Mouse (Mus musculus) midbrain, postnatal 0 days (tissue): Measurements from ENCODE around the gene Vegfa. TPM values are rescaled to one million over a fixed set of nuclear protein-coding genes. Genes with fewer than 3 reads are reported as not detected.

Experiments used
- ATAC-seq: fragments of 200-750 bp; cut with Nextera tagmentation; 2 replicates; pipeline ENCODE4 v1.8.0; 2017; ENCODE audit warnings: moderate number of reproducible peaks, mild to moderate bottlenecking, moderate TSS enrichment, moderate library complexity; ENCODE audit not compliant: low FRiP score
- DNase-seq: peaks from one replicate; pipeline ENCODE4 v3.0.0-alpha.2; 2015; ENCODE audit warnings: low spot score
- H3K27ac ChIP-seq: fragments of 300-500 bp; sonication (generic); 2 replicates; pipeline ENCODE4 v1.5.1; 2014; ENCODE audit warnings: low read depth, mild to moderate bottlenecking, low read length, mixed read lengths
- H3K27me3 ChIP-seq: fragments of 300-500 bp; sonication (generic); 2 replicates; pipeline ENCODE4 v1.6.1; 2014; ENCODE audit warnings: low read length, control low read depth, mixed read lengths; ENCODE audit not compliant: insufficient read depth
- H3K36me3 ChIP-seq: fragments of 300-500 bp; sonication (generic); 2 replicates; pipeline ENCODE4 v1.6.1; 2014; ENCODE audit warnings: low read length, control low read depth, mixed read lengths; ENCODE audit not compliant: insufficient read depth
- H3K4me1 ChIP-seq: fragments of 300-500 bp; sonication (generic); 2 replicates; pipeline ENCODE4 v1.6.1; 2014; ENCODE audit warnings: mild to moderate bottlenecking, control low read depth, antibody characterized with exemption, low read length, mixed read lengths; ENCODE audit not compliant: insufficient read depth
- H3K4me2 ChIP-seq: fragments of 300-500 bp; sonication (generic); 2 replicates; pipeline ENCODE4 v1.6.1; 2014; ENCODE audit warnings: low read depth, mild to moderate bottlenecking, low read length, mixed read lengths; ENCODE audit not compliant: poor library complexity, severe bottlenecking
- H3K4me3 ChIP-seq: fragments of 300-500 bp; sonication (generic); 2 replicates; pipeline ENCODE4 v1.5.1; 2014; ENCODE audit warnings: low read depth, mild to moderate bottlenecking, low read length, moderate library complexity
- H3K9ac ChIP-seq: fragments of 300-500 bp; sonication (generic); replicated peaks from 2 replicates; pipeline ENCODE4 v1.6.1; 2014; ENCODE audit warnings: mild to moderate bottlenecking, low read length, moderate library complexity, mixed read lengths; ENCODE audit not compliant: poor library complexity, severe bottlenecking
- H3K9me3 ChIP-seq: fragments of 300-500 bp; sonication (generic); 2 replicates; pipeline ENCODE4 v1.6.1; 2016; ENCODE audit warnings: low read length, control low read depth
- CTCF ChIP-seq: IDR thresholded peaks from 2 replicates; pipeline ENCODE4 v1.5.1; 2016; ENCODE audit warnings: antibody characterized with exemption, mild to moderate bottlenecking
- WGBS: fragments of 180-500 bp; shearing (Covaris S2); extraction: QIAGEN DNeasy Blood & Tissue Kit; methylation state at CpG from one replicate; pipeline ENCODE4 v1.1.7; 2014; 5-methylcytosine and 5-hydroxymethylcytosine counted together
- polyA plus RNA-seq: library from polyadenylated mRNA; unstranded; fragments of >200 nt; fragmentation: Nextera tagmentation; extraction: Ambion mirVana; gene quantifications from 2 replicates; pipeline ENCODE4 v1.2.1, GENCODE M21; 2015
- total RNA-seq: library from RNA; depleted of rRNA; stranded (reverse); fragments of >200 nt; gene quantifications from 2 replicates; pipeline ENCODE4 v1.2.3, GENCODE M21; 2014

Vegfa gene
- total and polyA plus RNA-seq, 2 experiments from 2014 or later = 3.0 to 105 TPM

DNA sequence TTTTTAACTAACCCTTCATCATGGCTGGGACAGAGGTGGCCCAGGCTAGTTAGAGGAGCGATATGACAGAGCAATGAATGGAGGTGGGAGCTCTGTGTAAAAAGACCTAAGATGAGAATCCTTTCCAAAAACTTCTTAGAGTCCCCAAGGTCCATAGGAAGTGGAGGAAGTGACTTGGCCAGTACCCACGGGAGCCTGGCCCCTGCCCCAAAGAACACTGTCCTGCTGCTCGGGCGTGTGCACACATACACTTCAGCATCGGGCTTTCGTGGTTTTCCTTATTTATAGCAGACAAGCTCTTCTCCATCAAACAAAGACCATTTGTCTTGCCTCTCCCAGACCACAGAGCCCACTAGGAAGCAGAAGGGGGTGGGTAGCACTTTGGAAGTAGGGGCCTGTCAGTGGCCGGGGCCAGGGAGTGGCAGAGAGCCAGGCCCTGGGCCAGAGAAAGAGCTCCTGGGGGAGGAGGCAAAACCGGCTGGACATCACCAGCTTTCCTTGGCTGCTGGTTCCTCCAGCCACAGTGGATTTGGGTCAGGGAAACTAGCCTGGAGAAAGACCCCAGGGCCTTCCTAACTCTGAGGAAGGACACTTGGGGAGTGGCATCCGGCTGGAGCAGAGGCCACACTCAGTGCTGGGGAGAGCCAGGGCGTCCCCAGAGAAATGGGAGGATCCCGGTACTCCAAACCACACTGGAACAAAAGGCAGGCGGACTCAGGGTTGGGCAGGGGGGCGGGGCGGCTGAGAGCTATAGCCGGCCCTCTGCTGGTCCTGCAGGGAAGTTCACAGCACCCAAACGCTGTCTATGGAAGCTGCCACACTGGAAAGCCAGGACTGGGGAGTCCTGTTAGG lies 4.9 kb downstream of the Vegfa start:
- H3K4me3 ChIP-seq = peak overlapping the region; percentile 24
- peak overlapping the region; percentile 70 for H3K27ac ChIP-seq
- DNase-seq (peak; percentile 87), ATAC-seq (peak; percentile 42)
- peaks cover 23% of the 10 kb centered on the region for H3K36me3 ChIP-seq
- H3K27me3 ChIP-seq = no peaks in the 10 kb centered on the region
- peak overlapping the region; percentile 92 for H3K4me2 ChIP-seq
- no peaks in the 10 kb centered on the region for H3K9me3 ChIP-seq
- peak; percentile 84 for TF ChIP-seq CTCF
- 11% methylated on average over 16 of the region's 16 CpGs for WGBS
- H3K4me1 ChIP-seq = peaks cover 28% of the 10 kb centered on the region
- H3K9ac ChIP-seq = peak overlapping the region; percentile 48; the same call in 1 of the 2 replicates

DNA sequence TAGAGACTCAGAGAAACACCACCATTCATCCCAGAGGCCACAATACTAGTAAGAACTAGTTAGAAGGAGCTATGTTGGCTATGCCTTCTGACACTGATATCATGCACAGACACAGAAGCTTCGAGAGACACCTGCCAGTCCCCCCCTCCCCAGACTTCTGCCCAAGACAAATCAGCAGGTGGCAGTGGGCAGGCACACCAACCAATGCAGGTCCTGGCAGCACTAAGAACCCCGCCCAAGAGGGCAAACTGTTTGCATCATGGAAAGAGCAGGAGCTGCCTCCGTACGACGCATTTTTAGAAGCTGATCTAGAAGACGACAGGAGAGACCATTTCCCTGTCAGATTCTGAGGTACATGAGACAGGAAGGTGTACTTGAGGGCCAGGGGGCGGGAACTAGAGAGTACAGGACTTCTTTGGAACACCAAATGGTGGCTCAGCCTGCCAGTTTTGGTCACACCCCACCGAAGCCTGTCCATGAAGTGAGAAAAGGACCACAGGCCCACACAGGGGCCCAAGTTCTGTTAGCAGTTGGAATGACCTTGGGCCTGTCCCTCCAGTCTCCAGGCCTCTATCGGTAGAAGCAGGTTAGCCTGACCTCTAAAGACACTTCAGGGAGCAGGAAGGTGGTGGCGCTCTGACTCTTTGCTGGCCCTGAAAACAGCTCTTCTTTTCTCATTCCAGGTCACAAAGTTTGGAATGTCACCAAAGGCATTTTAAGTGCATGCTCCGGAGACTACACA lies 6.1 kb downstream of the Vegfa start:
- H3K4me3 ChIP-seq = no peak overlapping the region
- H3K36me3 ChIP-seq = peaks cover 35% of the 10 kb centered on the region
- peaks cover 28% of the 10 kb centered on the region for H3K4me1 ChIP-seq
- no peak for TF ChIP-seq CTCF
- H3K27me3 ChIP-seq = no peaks in the 10 kb centered on the region
- no peak for DNase-seq
- no peaks in the 10 kb centered on the region for H3K9me3 ChIP-seq
- no peak for ATAC-seq
- H3K9ac ChIP-seq = no peak overlapping the region
- WGBS = 89% methylated on average over 11 of the region's 11 CpGs
- H3K4me2 ChIP-seq = no peak overlapping the region
- H3K27ac ChIP-seq = no peak overlapping the region

DNA sequence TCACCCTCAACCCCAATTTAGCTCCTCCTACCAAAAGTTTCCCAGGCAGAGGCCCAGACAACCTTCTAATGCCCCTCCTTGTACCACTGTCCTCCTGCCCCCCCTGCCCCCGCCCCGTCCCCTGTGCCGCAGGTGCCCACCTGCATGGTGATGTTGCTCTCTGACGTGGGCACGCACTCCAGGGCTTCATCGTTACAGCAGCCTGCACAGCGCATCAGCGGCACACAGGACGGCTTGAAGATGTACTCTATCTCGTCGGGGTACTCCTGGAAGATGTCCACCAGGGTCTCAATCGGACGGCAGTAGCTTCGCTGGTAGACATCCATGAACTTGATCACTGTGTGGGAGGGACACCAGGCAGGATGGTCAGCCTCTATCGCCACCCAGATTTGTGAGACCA lies 7.0 kb downstream of the Vegfa start:
- Histone ChIP-seq H3K27ac (no peak overlapping the region), H3K27me3 (no peaks in the 10 kb centered on the region), H3K4me3 (no peak overlapping the region), H3K4me1 (peaks cover 28% of the 10 kb centered on the region), H3K9ac (no peak overlapping the region), H3K9me3 (no peaks in the 10 kb centered on the region), H3K4me2 (no peak overlapping the region), H3K36me3 (peaks cover 43% of the 10 kb centered on the region)
- TF ChIP-seq CTCF = no peak
- WGBS = 95% methylated on average over 15 of the region's 15 CpGs
- DNase-seq (no peak), ATAC-seq (no peak)

DNA sequence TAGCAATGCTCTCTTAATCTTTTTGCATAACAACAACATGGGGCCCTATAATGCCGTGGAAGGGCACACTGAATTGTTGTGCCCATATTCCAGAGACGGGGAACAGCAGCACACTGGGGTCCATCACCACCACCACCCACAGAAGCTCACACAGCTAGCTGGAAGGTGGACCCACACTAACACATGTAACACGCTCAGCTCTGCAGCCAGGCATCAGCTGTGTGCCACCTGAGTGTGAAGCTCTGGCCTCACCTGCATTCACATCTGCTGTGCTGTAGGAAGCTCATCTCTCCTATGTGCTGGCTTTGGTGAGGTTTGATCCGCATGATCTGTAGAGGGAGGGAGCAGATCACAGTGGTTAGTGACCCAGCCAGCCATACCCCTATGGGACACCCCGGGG lies 8.0 kb downstream of the Vegfa start:
- DNase-seq (no peak), ATAC-seq (no peak)
- H3K4me3 ChIP-seq = no peak overlapping the region
- no peaks in the 10 kb centered on the region for H3K9me3 ChIP-seq
- no peaks in the 10 kb centered on the region for H3K27me3 ChIP-seq
- no peak for TF ChIP-seq CTCF
- H3K4me2 ChIP-seq = no peak overlapping the region
- peaks cover 22% of the 10 kb centered on the region for H3K4me1 ChIP-seq
- H3K9ac ChIP-seq = no peak overlapping the region
- H3K36me3 ChIP-seq = peaks cover 50% of the 10 kb centered on the region
- 88% methylated on average over 5 of the region's 5 CpGs for WGBS
- no peak overlapping the region for H3K27ac ChIP-seq

DNA sequence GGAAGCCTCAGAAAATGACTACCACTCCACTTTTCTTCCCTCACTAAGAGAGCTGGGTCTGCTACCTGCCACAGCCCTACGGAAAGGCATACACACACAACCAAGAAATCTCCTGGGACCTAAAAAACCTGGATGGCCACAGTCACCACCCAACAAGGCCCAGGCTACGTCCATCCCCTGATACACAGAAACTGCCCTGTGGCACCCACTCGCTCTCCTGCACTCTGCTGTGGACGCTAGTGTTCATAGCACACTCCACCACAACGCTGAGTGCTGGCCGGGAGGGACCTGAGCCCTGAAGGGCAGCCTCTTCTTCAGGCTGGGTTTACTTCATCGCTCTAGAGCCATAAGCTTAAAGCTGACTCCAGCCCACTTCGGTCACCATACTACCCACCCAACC lies 8.6 kb downstream of the Vegfa start:
- Histone ChIP-seq H3K4me3 (no peak overlapping the region), H3K9me3 (no peaks in the 10 kb centered on the region), H3K27me3 (no peaks in the 10 kb centered on the region), H3K4me2 (no peak overlapping the region), H3K36me3 (peaks cover 56% of the 10 kb centered on the region), H3K4me1 (peaks cover 16% of the 10 kb centered on the region), H3K9ac (no peak overlapping the region), H3K27ac (no peak overlapping the region)
- 96% methylated on average over 8 of the region's 8 CpGs for WGBS
- ATAC-seq = no peak
- no peak for DNase-seq
- TF ChIP-seq CTCF = no peak

DNA sequence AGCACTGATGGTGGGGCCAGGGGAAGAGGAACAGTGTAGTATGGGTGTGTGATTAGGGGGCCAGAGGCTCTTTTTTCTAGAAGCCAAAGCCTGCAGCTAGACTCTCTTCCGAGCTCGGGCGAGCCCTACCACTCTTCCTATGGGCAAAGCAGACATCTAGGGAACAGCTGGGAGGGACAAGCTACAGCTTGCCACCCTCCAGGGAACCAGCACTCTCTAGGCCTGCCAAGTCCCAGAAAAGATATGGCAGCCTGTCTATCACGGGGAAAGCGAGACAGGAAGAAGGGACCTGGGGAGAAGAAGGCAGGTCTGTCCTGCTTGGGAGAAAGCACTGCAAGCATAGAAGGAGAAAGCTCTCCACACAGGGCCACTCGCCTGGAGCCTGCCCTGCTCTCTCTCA lies 9.2 kb downstream of the Vegfa start:
- 90% methylated on average over 6 of the region's 6 CpGs for WGBS
- DNase-seq = no peak
- no peak overlapping the region for H3K4me2 ChIP-seq
- no peaks in the 10 kb centered on the region for H3K9me3 ChIP-seq
- no peak for TF ChIP-seq CTCF
- peaks cover 60% of the 10 kb centered on the region for H3K36me3 ChIP-seq
- H3K4me1 ChIP-seq = peaks cover 11% of the 10 kb centered on the region
- no peak overlapping the region for H3K4me3 ChIP-seq
- no peaks in the 10 kb centered on the region for H3K27me3 ChIP-seq
- H3K27ac ChIP-seq = no peak overlapping the region
- no peak overlapping the region for H3K9ac ChIP-seq
- no peak for ATAC-seq
